Mouse (Mus musculus) thymus, adult 2 months (tissue): Measurements from ENCODE around the gene Cactin.
A peak's percentile ranks its signal among the peaks of the same experiment; 100 is the strongest.

Experiments used
- CTCF ChIP-seq: fragments of 200-500 bp; IDR thresholded peaks from 2 replicates; pipeline ENCODE4 v1.5.1; 2012; ENCODE audit warnings: mild to moderate bottlenecking, control low read depth, low read length, moderate library complexity, borderline replicate concordance; ENCODE audit not compliant: control insufficient read depth, poor library complexity, insufficient read depth; ENCODE audit errors: extremely low read depth
- POLR2A ChIP-seq: fragments of 200-500 bp; IDR thresholded peaks from 2 replicates; pipeline ENCODE4 v1.6.1; 2012; ENCODE audit warnings: mild to moderate bottlenecking, low read length, control low read depth, moderate library complexity; ENCODE audit not compliant: control insufficient read depth, poor library complexity, insufficient read depth; ENCODE audit errors: extremely low read depth

DNA sequence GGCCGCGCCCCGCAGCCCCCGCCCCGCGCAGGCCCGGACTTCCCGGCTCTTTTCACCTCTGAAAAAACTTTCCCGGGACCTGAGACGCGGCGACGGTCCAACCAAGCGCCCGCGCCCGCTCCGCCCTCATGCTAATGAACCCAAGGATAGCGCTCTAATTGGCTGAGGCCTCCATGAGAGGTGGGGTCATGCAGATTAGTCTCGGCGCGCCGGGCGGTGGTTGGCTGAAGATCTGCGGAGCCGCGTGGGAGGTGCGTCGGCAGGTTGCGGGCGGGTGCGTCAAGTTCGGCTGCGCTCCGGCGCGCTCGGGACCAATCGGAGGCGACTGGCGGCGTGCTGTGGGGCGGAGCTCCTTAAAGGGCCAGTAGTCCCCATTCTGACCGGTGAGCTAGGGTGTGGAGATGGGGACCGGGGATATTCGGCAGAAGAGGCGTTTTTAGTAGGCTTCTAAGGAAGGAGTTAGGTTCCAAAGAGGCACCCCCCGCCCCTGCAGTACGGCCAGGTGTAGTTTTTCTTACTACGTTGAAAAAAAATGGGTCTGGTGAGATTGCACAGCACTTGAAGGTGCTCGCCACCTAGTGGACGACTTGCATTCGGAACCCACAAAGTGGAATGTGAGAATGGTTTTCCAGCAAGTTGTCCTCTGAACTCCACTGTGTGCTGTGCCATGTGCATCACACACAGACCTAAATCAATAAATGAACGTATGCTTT is 29.6 kb downstream of the Cactin start, which contains the start of gene Hmg20b:
- TF ChIP-seq CTCF (peak; percentile 72; the same call in 1 of the 2 replicates), POLR2A (peak; percentile 63; the same call in 1 of the 2 replicates)
